Mouse (Mus musculus) adrenal gland, adult 18-20 months (tissue): ENCODE data around the gene Gm15517. TPM values are rescaled to one million over a fixed set of nuclear protein-coding genes. Genes with fewer than 3 reads are reported as not detected.
"Not testable (repeated sequence)": the region's sequence is repeated elsewhere in the genome, so short reads cannot be mapped to it uniquely, and the experiment has no call there.

ENCODE experiments used
- DNase-seq, 2 experiments: peaks; one replicate each; pipeline ENCODE4 v3.0.0; 2021 to 2022; ENCODE audit warnings: low spot score in 2 of 2
- total RNA-seq, 2 experiments: library from RNA; stranded (reverse); gene quantifications; 1 replicate in 1 of 2; 2 replicates in 1 of 2; pipeline ENCODE4 v1.2.3; 2021

The Gm15517 gene
- total RNA-seq, 2 experiments from 2014 or later: not detected

- no peak for DNase-seq
Observed at GRCm38 (mm10) chr7:44268117-44268516, 6.9 kb downstream of the Gm15517 start.

- no peak for DNase-seq
Observed at GRCm38 (mm10) chr7:44269397-44269796, 8.2 kb downstream of the Gm15517 start.

GRCm38 (mm10) chr7:44271309-44271708, 10.1 kb downstream of the Gm15517 start:
- no peak for DNase-seq

GRCm38 (mm10) chr7:44272546-44272945, 11.3 kb downstream of the Gm15517 start:
- DNase-seq: no peak

- no peak for DNase-seq
Observed at GRCm38 (mm10) chr7:44273446-44273845, 12.2 kb downstream of the Gm15517 start.

- DNase-seq: no peak
Observed at GRCm38 (mm10) chr7:44274096-44274495, 12.8 kb downstream of the Gm15517 start.

- DNase-seq: no peak
Observed at GRCm38 (mm10) chr7:44275546-44275945, 14.3 kb downstream of the Gm15517 start.

GRCm38 (mm10) chr7:44276461-44277249, 15.4 kb downstream of the Gm15517 start:
- no peak for DNase-seq

- no peak for DNase-seq
Observed at GRCm38 (mm10) chr7:44277250-44277622, 16.0 kb downstream of the Gm15517 start.

- no peak for DNase-seq
Observed at GRCm38 (mm10) chr7:44280959-44281358, 19.7 kb downstream of the Gm15517 start.

- DNase-seq: no peak
Observed at GRCm38 (mm10) chr7:44281586-44281985, 20.3 kb downstream of the Gm15517 start.

GRCm38 (mm10) chr7:44287760-44288159, 26.5 kb downstream of the Gm15517 start:
- DNase-seq: no peak

- no peak for DNase-seq
Observed at GRCm38 (mm10) chr7:44290986-44291385, 29.7 kb downstream of the Gm15517 start.

- no peak for DNase-seq
Observed at GRCm38 (mm10) chr7:44291418-44291817, 30.2 kb downstream of the Gm15517 start.

GRCm38 (mm10) chr7:44297501-44297900, 36.3 kb downstream of the Gm15517 start:
- not testable (repeated sequence) for DNase-seq

GRCm38 (mm10) chr7:44303346-44304340, 42.4 kb downstream of the Gm15517 start:
- no peak for DNase-seq

GRCm38 (mm10) chr7:44304463-44304774, 43.2 kb downstream of the Gm15517 start:
- DNase-seq: no peak

- DNase-seq: peak; percentile 90 to 93
Observed at GRCm38 (mm10) chr7:44304775-44305641, 43.8 kb downstream of the Gm15517 start.

- peak in 1 of 2 experiments; percentile 40 for DNase-seq
Observed at GRCm38 (mm10) chr7:44305686-44306085, 44.4 kb downstream of the Gm15517 start.

GRCm38 (mm10) chr7:44306516-44307240, 45.4 kb downstream of the Gm15517 start, which contains the start of gene Clec11a:
Gene Clec11a, minus strand, starts transcription at chr7:44306902.
- DNase-seq: no peak
